19 mouse cellular contexts compared by ENCODE assay signal in genomic region chr16:52164246-52164645, GRCm38 (mm10).
"Had no signal": no experiment of that assay in that cellular context is flagged by ENCODE, and none has a peak within 500 bp of the region (broad histone marks: within the 10 kb centered on the region; RNA-seq: fewer than 3 reads in every experiment).

No protein-coding gene starts in this region.

- H3K27ac ChIP-seq: liver, embryonic 13.5 days; liver, embryonic 15.5 days; lung, embryonic 15.5 days; macrophage; midbrain, embryonic 12.5 days; neural tube, embryonic 12.5 days had no signal

- H3K4me3 ChIP-seq: liver, embryonic 13.5 days; liver, embryonic 15.5 days; lung, embryonic 15.5 days; megakaryocyte, embryonic 14.5 days; midbrain, embryonic 12.5 days; neural tube, embryonic 12.5 days had no signal

- DNase-seq: liver, embryonic 13.5 days; liver, postnatal 0 days; lung, adult 2 months; lung, postnatal 14 days; lung, postnatal 36 days; right cerebral cortex, postnatal 25 days; right cerebral cortex, postnatal 4 days; spleen, adult 18-20 months; thymus, adult 18-20 months; thymus, postnatal 14 days; thymus, postnatal 36 days had no signal

- H3K4me2 ChIP-seq: liver, embryonic 11.5 days; liver, embryonic 13.5 days; liver, embryonic 15.5 days; lung, embryonic 15.5 days; midbrain, embryonic 12.5 days; neural tube, embryonic 12.5 days had no signal

- H3K9ac ChIP-seq: liver, embryonic 13.5 days; liver, embryonic 15.5 days; liver, postnatal 0 days; lung, embryonic 15.5 days; midbrain, embryonic 12.5 days; neural tube, embryonic 12.5 days had no signal

- H3K9me3 ChIP-seq: liver, embryonic 13.5 days; liver, embryonic 15.5 days; lung, embryonic 15.5 days; megakaryocyte, embryonic 14.5 days; midbrain, embryonic 12.5 days; neural tube, embryonic 12.5 days had no signal

- H3K27me3 ChIP-seq: liver, embryonic 13.5 days; liver, embryonic 15.5 days; lung, embryonic 15.5 days; megakaryocyte, embryonic 14.5 days; midbrain, embryonic 12.5 days; neural tube, embryonic 12.5 days had no signal

- ATAC-seq: liver, postnatal 0 days; lung, postnatal 0 days had no signal

- H3K4me1 ChIP-seq: liver, embryonic 13.5 days; liver, embryonic 15.5 days; lung, embryonic 15.5 days; megakaryocyte, embryonic 14.5 days; neural tube, embryonic 12.5 days had no signal
